Mouse (Mus musculus): Measurements from ENCODE around the gene Malrd1. TPM values are rescaled to one million over a fixed set of nuclear protein-coding genes. Genes with fewer than 3 reads are reported as not detected.

Malrd1 gene
- polyA plus RNA-seq, 1 experiment = not detected

GRCm38 (mm10) chr2:16212752-16213151, 686.5 kb downstream of the Malrd1 start:
- no peak for TF ChIP-seq GATA1 (IDR thresholded peaks at IDR 0.05; ENCODE audit: low read length)

GRCm38 (mm10) chr2:16214111-16214510, 687.8 kb downstream of the Malrd1 start:
- TF ChIP-seq GATA1 (IDR thresholded peaks at IDR 0.05; ENCODE audit: low read length) = no peak

- TF ChIP-seq GATA1 (IDR thresholded peaks at IDR 0.05; ENCODE audit: low read length) = no peak
Observed at GRCm38 (mm10) chr2:16228187-16228832, 702.0 kb downstream of the Malrd1 start.

- no peak for TF ChIP-seq GATA1 (IDR thresholded peaks at IDR 0.05; ENCODE audit: low read length)
Observed at GRCm38 (mm10) chr2:16240861-16241260, 714.6 kb downstream of the Malrd1 start.

DNA sequence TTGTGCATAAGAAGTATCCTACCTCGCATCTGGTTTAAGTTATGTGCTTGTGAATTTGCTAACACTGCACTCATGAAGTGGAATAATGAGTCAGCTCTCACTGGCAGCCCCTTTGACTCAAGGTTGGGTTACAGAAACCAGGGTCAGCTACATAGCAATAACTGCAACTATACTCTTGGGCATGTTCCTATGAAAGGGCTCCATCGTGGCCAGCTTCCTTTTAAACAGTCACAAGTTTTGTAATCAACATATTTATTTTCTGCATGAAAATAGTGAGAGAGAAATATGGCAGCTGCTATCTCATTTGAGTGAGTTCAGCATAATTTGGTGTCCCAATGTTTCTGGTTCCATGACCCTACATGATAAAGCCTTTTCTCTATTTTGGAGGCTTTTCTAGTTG, 716.8 kb downstream of the Malrd1 start:
- no peak for TF ChIP-seq GATA1 (IDR thresholded peaks at IDR 0.05; ENCODE audit: low read length)

GRCm38 (mm10) chr2:16248861-16249260, 722.6 kb downstream of the Malrd1 start:
- no peak for TF ChIP-seq GATA1 (IDR thresholded peaks at IDR 0.05; ENCODE audit: low read length)

- no peak for TF ChIP-seq GATA1 (IDR thresholded peaks at IDR 0.05; ENCODE audit: low read length)
Observed at GRCm38 (mm10) chr2:16252274-16252673, 726.0 kb downstream of the Malrd1 start.

All from G1E-ER4 (cell line).